Mouse (Mus musculus) liver, adult 2 months (tissue): ENCODE measurements around the gene Snip1.

ENCODE experiments used
- CTCF ChIP-seq: fragments of 200-500 bp; IDR thresholded peaks from 2 replicates; pipeline ENCODE4 v1.5.1; 2011; ENCODE audit warnings: low read depth, low read length, control low read depth
- POLR2A ChIP-seq: fragments of 200-500 bp; IDR thresholded peaks from 2 replicates; pipeline ENCODE4 v1.6.1; 2011; ENCODE audit warnings: low read length, control low read depth; ENCODE audit not compliant: insufficient read depth; ENCODE audit errors: extremely low read depth

DNA sequence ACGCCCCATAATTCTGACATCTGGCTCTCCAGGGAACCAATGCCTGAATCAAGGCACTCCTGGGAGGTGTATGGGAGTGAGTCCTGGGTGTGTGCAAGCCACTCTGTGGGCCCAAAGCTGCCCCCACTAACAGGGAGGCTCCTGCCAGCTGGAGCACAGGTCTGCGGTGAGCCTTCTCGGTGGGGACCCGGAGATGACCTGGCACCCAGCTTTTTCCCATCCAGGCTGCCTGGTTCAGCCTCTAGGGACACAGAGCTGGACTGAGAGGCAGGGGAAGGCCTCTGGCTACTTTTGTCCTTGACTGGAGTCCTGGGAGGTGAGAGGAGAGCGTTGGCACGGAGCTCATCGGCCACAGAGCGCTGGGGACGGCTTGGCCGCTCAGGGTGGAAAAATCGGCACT is 53.2 kb downstream of the Snip1 start:
- TF ChIP-seq CTCF (no peak), POLR2A (no peak)
